Mouse (Mus musculus) embryonic fibroblast, embryonic 13.5 days (primary cell): ENCODE measurements around the gene Aanat.

ENCODE experiments used
- CTCF ChIP-seq: IDR thresholded peaks from 2 replicates; pipeline ENCODE4 v1.5.1; 2011; ENCODE audit warnings: mild to moderate bottlenecking, control low read depth, low read length, moderate library complexity, borderline replicate concordance; ENCODE audit not compliant: insufficient read depth
- POLR2A ChIP-seq: IDR thresholded peaks from 2 replicates; pipeline ENCODE4 v1.6.1; 2011; ENCODE audit warnings: low read depth, mild to moderate bottlenecking, control low read depth, low read length, moderate library complexity

DNA sequence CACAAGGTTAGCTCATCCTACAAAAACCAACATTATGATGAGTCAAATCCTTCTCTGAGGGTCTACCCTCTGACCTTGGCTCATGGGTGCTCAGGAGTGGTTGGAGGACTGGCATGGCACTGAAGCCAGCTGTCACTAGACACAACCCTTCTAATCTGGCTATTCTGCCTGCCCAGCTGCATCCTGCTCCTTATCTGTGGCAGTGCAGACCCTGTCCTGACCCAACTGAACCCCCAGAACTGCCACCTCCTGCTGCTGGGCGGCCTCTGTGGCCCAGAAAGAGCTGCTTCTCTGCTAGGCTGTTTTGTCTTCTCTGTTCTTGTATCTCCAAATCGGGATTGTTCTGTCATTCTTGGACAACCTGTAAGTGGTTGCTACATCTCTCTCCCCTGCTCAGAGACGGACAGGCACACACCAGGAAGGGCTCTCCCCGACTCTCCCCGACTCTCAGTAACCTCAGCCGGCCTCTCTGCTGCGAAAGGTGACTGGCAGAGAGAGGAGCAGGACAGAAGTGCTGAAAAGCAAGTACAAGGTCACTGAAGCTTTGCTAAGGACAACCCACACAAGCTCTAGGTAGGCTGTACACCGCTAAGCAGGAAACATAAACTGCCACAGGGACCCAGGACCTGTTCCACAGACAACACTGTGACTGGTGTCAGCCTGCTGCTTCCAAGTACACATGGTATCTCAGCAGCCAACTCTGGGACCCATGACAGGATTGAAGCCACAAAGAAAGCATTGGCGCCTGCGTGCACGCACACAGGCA lies 36.8 kb upstream of the Aanat start:
- TF ChIP-seq POLR2A (no peak), CTCF (no peak)
